Mouse (Mus musculus): ENCODE measurements around the gene Rtn1. TPM values are rescaled to one million over a fixed set of nuclear protein-coding genes. Genes with fewer than 3 reads are reported as not detected.
A peak's percentile ranks its signal among the peaks of the same experiment; 100 is the strongest.

The Rtn1 gene
- total RNA-seq (2014; rRNA removed): 0.46 and 0.47 TPM in 2 replicates
- polyA plus RNA-seq (2012; rRNA removed): 0.76 and 1.4 TPM in 2 replicates

DNA sequence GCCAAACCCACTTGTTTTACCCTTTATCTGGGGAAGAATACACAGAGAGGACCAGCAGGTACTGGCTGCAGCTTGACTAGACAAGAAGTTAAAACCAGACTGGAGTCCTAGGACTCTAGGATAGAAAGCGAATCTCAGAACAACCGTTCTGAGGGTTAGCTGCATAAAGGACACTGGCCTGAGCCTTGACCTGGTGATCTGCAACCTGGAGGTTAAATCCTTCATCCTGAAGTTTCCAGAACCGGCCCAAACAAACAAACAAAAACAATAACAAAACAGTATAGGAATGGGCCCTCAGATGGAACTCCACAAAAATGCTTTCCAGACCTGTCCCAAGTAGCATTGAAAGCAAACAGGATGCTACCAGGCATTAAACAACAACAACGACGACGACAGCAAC, at the start of gene Rtn1:
TSS of gene Rtn1 (minus strand) at position 101 of the 400 bp plus-strand sequence.
- TF ChIP-seq CTCF (IDR thresholded peaks at IDR 0.05; ENCODE audit: low read depth, low read length): no peak
- no peak for TF ChIP-seq POLR2A (IDR thresholded peaks at IDR 0.05; ENCODE audit: extremely low read depth, insufficient read depth, low read length)
- Histone ChIP-seq H3K36me3 (ENCODE audit: control insufficient read depth, insufficient read depth, low read length) (no peaks in the 10 kb centered on the region), H3K79me2 (ENCODE audit: control insufficient read depth, insufficient read depth, low read length) (no peaks in the 10 kb centered on the region), H3K27ac (replicated peaks; ENCODE audit: insufficient read depth, low read depth, low read length) (no peak within 1 kb of the TSS), H3K27me3 (ENCODE audit: control insufficient read depth, insufficient read depth, low read length) (peaks cover 15% of the 10 kb centered on the region), H3K9ac (ENCODE audit: low read depth, low read length) (peak within 1 kb of the TSS; percentile 57), H3K4me3 (ENCODE audit: insufficient read depth, low read depth, low read length) (peak within 1 kb of the TSS; percentile 64), H3K4me1 (ENCODE audit: control insufficient read depth, insufficient read depth, low read length) (peaks cover 2% of the 10 kb centered on the region)
- DNase-seq (ENCODE audit: extremely low read depth, low read depth, low spot score): no peak
- 54% methylated on average over 6 of the region's 6 CpGs for WGBS

DNA sequence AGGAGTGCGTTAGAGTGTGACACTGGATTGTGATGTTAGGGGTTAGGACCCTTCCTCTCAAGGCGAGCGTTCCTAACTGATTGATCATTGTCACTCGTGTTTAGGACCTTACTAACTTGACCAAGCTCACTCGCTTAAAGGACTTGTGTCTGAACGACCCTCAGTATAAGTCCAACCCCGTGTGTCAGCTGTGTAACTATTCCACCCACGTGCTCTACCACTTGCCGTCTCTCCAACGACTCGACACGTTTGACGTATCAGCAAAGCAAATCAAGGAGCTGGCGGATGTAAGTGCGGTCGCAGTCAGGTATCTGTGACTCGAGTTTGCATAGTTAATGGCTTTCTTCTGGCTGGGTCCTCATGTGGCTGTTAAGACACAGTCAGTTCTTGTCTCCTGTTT, 45.1 kb upstream of the Rtn1 start:
- H3K36me3 ChIP-seq (ENCODE audit: control insufficient read depth, insufficient read depth, low read length): no peaks in the 10 kb centered on the region
- H3K27ac ChIP-seq (replicated peaks; ENCODE audit: insufficient read depth, low read depth, low read length): no peak overlapping the region
- no peak for DNase-seq (ENCODE audit: extremely low read depth, low read depth, low spot score)
- no peaks in the 10 kb centered on the region for H3K4me1 ChIP-seq (ENCODE audit: control insufficient read depth, insufficient read depth, low read length)
- no peak overlapping the region for H3K4me3 ChIP-seq (ENCODE audit: insufficient read depth, low read depth, low read length)
- no peaks in the 10 kb centered on the region for H3K27me3 ChIP-seq (ENCODE audit: control insufficient read depth, insufficient read depth, low read length)
- WGBS: 62% methylated on average over 17 of the region's 17 CpGs
- H3K9ac ChIP-seq (ENCODE audit: low read depth, low read length): no peak overlapping the region
- H3K79me2 ChIP-seq (ENCODE audit: control insufficient read depth, insufficient read depth, low read length): no peaks in the 10 kb centered on the region
- TF ChIP-seq POLR2A (IDR thresholded peaks at IDR 0.05; ENCODE audit: extremely low read depth, insufficient read depth, low read length) (no peak), CTCF (IDR thresholded peaks at IDR 0.05; ENCODE audit: low read depth, low read length) (no peak)

DNA sequence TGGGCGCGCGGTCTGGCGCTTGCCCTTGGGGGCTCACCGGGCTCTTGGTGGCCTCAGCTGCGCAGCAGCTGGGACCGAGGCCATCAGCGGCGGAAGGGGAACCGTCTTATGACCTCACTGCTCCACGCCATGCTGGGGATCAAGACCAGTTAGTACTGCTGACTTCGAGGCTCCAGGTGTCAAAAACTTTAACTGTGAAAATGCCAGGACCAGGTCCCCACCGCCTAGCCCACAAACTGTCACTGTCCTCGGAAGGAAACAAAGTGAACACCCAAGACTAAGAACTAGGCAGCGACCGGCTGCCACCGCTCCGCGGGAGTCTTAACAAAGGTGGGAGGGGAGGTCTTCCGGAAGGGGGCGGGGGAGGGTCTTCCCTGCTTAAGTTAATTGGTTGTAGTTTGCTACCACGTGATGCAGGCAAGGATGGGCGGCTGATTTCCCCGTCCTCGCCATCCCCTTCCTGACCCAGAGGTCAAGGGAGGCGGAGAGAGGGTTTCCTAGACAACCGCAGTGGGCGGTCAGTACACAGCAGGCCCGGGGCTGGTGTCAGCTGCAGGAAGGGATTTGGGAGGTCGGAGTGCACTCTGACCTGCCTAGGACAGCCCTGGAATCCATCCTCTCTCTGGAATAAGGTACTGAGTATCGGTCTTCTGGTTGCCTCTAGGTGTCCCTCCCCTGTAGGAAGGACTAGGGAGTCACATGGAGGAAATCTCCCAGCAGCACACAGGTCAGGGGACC, 33.2 kb upstream of the Rtn1 start, which contains the start of gene Lrrc9:
TSS of gene Lrrc9 (plus strand) at position 28 of the 738 bp plus-strand sequence.
- 4% methylated on average over 31 of the region's 31 CpGs for WGBS
- no peaks in the 10 kb centered on the region; the same call in 1 of the 2 replicates for H3K4me1 ChIP-seq (ENCODE audit: control insufficient read depth, insufficient read depth, low read length)
- no peaks in the 10 kb centered on the region for H3K36me3 ChIP-seq (ENCODE audit: control insufficient read depth, insufficient read depth, low read length)
- TF ChIP-seq POLR2A (IDR thresholded peaks at IDR 0.05; ENCODE audit: extremely low read depth, insufficient read depth, low read length): no peak
- no peak for TF ChIP-seq CTCF (IDR thresholded peaks at IDR 0.05; ENCODE audit: low read depth, low read length)
- peak; percentile 11 for DNase-seq (ENCODE audit: extremely low read depth, low read depth, low spot score)
- no peak within 1 kb of the TSS for H3K27ac ChIP-seq (replicated peaks; ENCODE audit: insufficient read depth, low read depth, low read length)
- peak within 1 kb of the TSS; percentile 5; the same call in 1 of the 2 replicates for H3K9ac ChIP-seq (ENCODE audit: low read depth, low read length)
- H3K4me3 ChIP-seq (ENCODE audit: insufficient read depth, low read depth, low read length): peak within 1 kb of the TSS; percentile 23
- no peaks in the 10 kb centered on the region for H3K79me2 ChIP-seq (ENCODE audit: control insufficient read depth, insufficient read depth, low read length)
- no peaks in the 10 kb centered on the region for H3K27me3 ChIP-seq (ENCODE audit: control insufficient read depth, insufficient read depth, low read length)

DNA sequence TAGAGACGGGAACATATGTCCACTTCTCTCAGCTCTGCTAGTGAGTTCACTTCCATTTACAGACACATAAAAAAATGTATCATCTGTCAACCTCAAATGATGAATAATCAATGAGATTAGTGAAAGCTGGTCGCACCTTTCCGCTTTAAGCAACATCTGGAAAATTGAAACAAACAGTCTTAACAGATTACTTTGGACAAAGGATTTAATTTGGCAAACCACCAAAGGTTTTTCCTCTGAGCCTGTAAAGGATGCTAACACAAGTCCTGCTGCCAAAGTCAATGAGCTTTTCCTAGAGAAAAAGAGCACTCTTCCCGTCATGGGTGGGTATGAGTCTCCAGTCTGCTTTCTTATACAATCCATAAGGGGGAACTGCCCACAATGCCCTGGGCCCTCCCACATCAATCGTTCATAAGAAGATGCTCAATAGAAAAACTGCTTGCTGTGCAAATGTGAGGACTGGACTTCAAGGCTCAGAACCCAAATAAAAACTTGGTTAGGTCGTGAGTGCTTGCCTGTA, 30.2 kb upstream of the Rtn1 start:
- Histone ChIP-seq H3K4me3 (ENCODE audit: insufficient read depth, low read depth, low read length) (no peak overlapping the region), H3K4me1 (ENCODE audit: control insufficient read depth, insufficient read depth, low read length) (no peaks in the 10 kb centered on the region; the same call in 1 of the 2 replicates), H3K9ac (ENCODE audit: low read depth, low read length) (no peak overlapping the region), H3K27ac (replicated peaks; ENCODE audit: insufficient read depth, low read depth, low read length) (no peak overlapping the region), H3K27me3 (ENCODE audit: control insufficient read depth, insufficient read depth, low read length) (no peaks in the 10 kb centered on the region), H3K36me3 (ENCODE audit: control insufficient read depth, insufficient read depth, low read length) (no peaks in the 10 kb centered on the region), H3K79me2 (ENCODE audit: control insufficient read depth, insufficient read depth, low read length) (no peaks in the 10 kb centered on the region)
- TF ChIP-seq CTCF (IDR thresholded peaks at IDR 0.05; ENCODE audit: low read depth, low read length): no peak
- DNase-seq (ENCODE audit: extremely low read depth, low read depth, low spot score): no peak
- WGBS: 75% methylated on average over 6 of the region's 6 CpGs

DNA sequence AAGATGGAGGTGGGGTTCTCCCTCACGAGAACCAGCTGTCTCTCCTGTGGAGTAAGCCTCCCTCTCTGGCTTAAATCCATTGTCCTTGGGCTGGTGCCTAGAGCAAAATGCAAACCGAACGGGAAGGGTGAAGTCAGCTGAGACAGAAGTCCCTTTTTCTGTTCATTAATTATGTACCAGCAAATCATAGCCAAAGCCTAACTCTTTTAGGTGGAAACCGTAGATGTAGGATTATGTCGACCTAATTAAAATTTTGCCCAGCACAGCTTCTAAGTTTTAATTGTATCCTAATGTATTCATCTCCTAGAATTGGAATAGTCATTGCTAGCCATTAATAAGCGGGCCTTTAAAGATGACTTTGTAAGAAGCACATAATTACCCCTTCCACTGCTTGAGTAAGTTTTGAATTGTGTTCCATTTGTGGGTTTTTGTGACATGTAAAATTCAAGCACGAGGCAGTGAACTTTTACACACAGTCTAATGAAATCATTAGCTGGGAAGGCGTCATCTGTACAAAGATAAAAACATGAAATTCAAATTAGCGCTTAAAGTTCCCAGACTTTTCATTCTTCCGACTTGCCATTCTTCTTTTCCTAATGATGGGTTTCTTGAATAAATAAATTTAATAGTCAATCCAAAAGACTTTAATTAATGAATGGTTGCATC, 29.0 kb upstream of the Rtn1 start:
- WGBS: 84% methylated on average over 10 of the region's 10 CpGs
- no peak for TF ChIP-seq CTCF (IDR thresholded peaks at IDR 0.05; ENCODE audit: low read depth, low read length)
- no peak for TF ChIP-seq POLR2A (IDR thresholded peaks at IDR 0.05; ENCODE audit: extremely low read depth, insufficient read depth, low read length)
- no peak overlapping the region for H3K4me3 ChIP-seq (ENCODE audit: insufficient read depth, low read depth, low read length)

More for the DNA sequence above, 29.0 kb upstream of the Rtn1 start:
- Histone ChIP-seq H3K27me3 (ENCODE audit: control insufficient read depth, insufficient read depth, low read length) (no peaks in the 10 kb centered on the region), H3K79me2 (ENCODE audit: control insufficient read depth, insufficient read depth, low read length) (no peaks in the 10 kb centered on the region), H3K9ac (ENCODE audit: low read depth, low read length) (no peak overlapping the region), H3K36me3 (ENCODE audit: control insufficient read depth, insufficient read depth, low read length) (no peaks in the 10 kb centered on the region), H3K4me1 (ENCODE audit: control insufficient read depth, insufficient read depth, low read length) (no peaks in the 10 kb centered on the region; the same call in 1 of the 2 replicates), H3K27ac (replicated peaks; ENCODE audit: insufficient read depth, low read depth, low read length) (no peak overlapping the region)
- no peak for DNase-seq (ENCODE audit: extremely low read depth, low read depth, low spot score)

Data from liver, adult 2 months (tissue).